Mouse (Mus musculus): ENCODE measurements around the gene Zfp108.

The Zfp108 gene

GRCm38 (mm10) chr7:24286916-24287315, 32.3 kb downstream of the Zfp108 start:
- DNase-seq, result no peak

GRCm38 (mm10) chr7:24287670-24288069, 33.1 kb downstream of the Zfp108 start:
- no peak for DNase-seq

- DNase-seq, result no peak
Measured at GRCm38 (mm10) chr7:24288512-24288911, 33.9 kb downstream of the Zfp108 start.

GRCm38 (mm10) chr7:24290106-24290693, 35.6 kb downstream of the Zfp108 start:
- DNase-seq, result no peak

- no peak for DNase-seq
Measured at GRCm38 (mm10) chr7:24291387-24292090, 36.9 kb downstream of the Zfp108 start.

- DNase-seq, result no peak
Measured at GRCm38 (mm10) chr7:24293061-24293851, 38.7 kb downstream of the Zfp108 start.

GRCm38 (mm10) chr7:24294763-24295162, 40.2 kb downstream of the Zfp108 start:
- DNase-seq, result no peak

- no peak for DNase-seq
Measured at GRCm38 (mm10) chr7:24295376-24295775, 40.8 kb downstream of the Zfp108 start.

GRCm38 (mm10) chr7:24296386-24296785, 41.8 kb downstream of the Zfp108 start:
- no peak for DNase-seq

- no peak for DNase-seq
Measured at GRCm38 (mm10) chr7:24297361-24298095, 42.9 kb downstream of the Zfp108 start.

GRCm38 (mm10) chr7:24298635-24298972, 44.0 kb downstream of the Zfp108 start:
- DNase-seq, result peak; percentile 13

- peak; percentile 84 for DNase-seq
Measured at GRCm38 (mm10) chr7:24298973-24299708, 44.5 kb downstream of the Zfp108 start.

GRCm38 (mm10) chr7:24299823-24300481, 45.4 kb downstream of the Zfp108 start:
- DNase-seq, result peak; percentile 8

GRCm38 (mm10) chr7:24300771-24301282, 46.2 kb downstream of the Zfp108 start, which contains the start of gene Zfp61:
Zfp61 (minus strand) TSS chr7:24301232.
- peak; percentile 44 for DNase-seq
